Mouse (Mus musculus) heart, postnatal 36 days (tissue): Measurements from ENCODE around the gene G3bp1. TPM values are rescaled to one million over a fixed set of nuclear protein-coding genes. Genes with fewer than 3 reads are reported as not detected.

Experiments
- DNase-seq, 2 experiments: peaks; one replicate each; pipeline ENCODE4 v3.0.0; 2021 to 2022
- intact Hi-C: fragments of 180-260 bp; cut with DNase I; formaldehyde crosslinking; loops from one replicate; pipeline ENCODE4 v1.15.1; 2025
- total RNA-seq, 2 experiments: library from RNA; stranded (reverse); gene quantifications; 2 replicates each; pipeline ENCODE4 v1.2.3; 2021

G3bp1 gene
- total RNA-seq, 2 experiments from 2014 or later = 38.8 to 39.0 TPM

GRCm38 (mm10) chr11:55461019-55461645, 8.4 kb upstream of the G3bp1 start, which contains the start of gene Atox1:
Atox1 (minus strand) TSS chr11:55461239.
- DNase-seq = peak; percentile 94
- intact Hi-C loops = loop anchor here (10.0 kb wide), 1 partner anchor 656 kb away; no protein-coding TSS in a partner anchor

DNA sequence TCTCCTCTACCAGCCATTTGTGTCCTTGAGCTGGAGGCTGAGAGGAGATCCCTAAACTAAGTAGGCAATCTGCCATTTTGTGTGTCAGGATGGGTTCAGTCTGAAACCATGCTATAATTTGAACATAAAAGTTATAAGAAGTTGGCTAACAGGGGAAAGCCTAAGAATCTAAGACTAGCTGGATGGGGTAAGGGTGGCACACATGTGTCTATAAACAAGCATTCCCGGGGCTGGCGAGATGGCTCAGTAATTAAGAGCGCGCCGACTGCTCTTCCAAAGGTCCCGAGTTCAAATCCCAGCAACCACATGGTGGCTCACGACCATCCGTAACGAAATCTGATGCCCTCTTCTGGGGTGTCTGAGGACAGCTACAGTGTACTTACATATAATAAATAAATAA, 7.3 kb upstream of the G3bp1 start:
- no peak for DNase-seq
- intact Hi-C loops = loop anchor here (10.0 kb wide), 1 partner anchor 657 kb away; no protein-coding TSS in a partner anchor

- intact Hi-C loops = loop anchor here (10.0 kb wide), 1 partner anchor 660 kb away; no protein-coding TSS in a partner anchor
- DNase-seq = no peak
Observed at GRCm38 (mm10) chr11:55464707-55465106, 4.8 kb upstream of the G3bp1 start.

DNA sequence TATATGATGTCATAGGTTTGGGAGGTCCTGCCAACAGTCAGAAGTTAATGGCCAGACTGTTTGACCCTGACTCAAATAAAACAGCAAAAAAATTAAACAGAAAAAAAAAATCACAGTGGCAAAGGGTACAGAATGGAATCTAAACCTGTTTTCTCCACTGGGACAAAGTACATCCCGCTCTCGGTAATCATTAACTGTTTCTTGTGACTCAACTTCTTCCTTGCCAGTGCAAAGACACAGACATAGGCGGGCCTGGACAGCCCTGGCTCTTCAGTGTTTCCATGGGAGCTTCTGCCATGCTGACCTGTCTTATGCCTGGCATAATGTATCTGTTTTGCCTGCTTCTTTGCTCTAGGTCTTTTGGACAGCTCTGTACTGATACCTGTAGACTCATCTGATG, 4.3 kb upstream of the G3bp1 start:
- no peak for DNase-seq
- intact Hi-C loops = loop anchor here (10.0 kb wide), 1 partner anchor 660 kb away; no protein-coding TSS in a partner anchor

- intact Hi-C loops = loop anchor here (10.0 kb wide), 1 partner anchor 663 kb away; no protein-coding TSS in a partner anchor
- DNase-seq = peak; percentile 33 to 36
Observed at GRCm38 (mm10) chr11:55468012-55468411, 1.5 kb upstream of the G3bp1 start.

- no peak for DNase-seq
- intact Hi-C loops = loop anchor here (10.0 kb wide), 1 partner anchor 664 kb away; no protein-coding TSS in a partner anchor
Observed at GRCm38 (mm10) chr11:55468611-55469047, 856 bp upstream of the G3bp1 start.

- intact Hi-C loops = loop anchor here (10.0 kb wide), 1 partner anchor 665 kb away; no protein-coding TSS in a partner anchor
- peak in 1 of 2 experiments; percentile 34 for DNase-seq
Observed at GRCm38 (mm10) chr11:55469923-55470691, 622 bp downstream of the G3bp1 start.

- no peak for DNase-seq
- intact Hi-C loops = no loop called here
Observed at GRCm38 (mm10) chr11:55470761-55471160, 1.3 kb downstream of the G3bp1 start.

- intact Hi-C loops = no loop called here
- DNase-seq = no peak
Observed at GRCm38 (mm10) chr11:55471467-55471866, 2.0 kb downstream of the G3bp1 start.

GRCm38 (mm10) chr11:55473219-55473618, 3.7 kb downstream of the G3bp1 start:
- intact Hi-C loops = no loop called here
- no peak for DNase-seq

GRCm38 (mm10) chr11:55485443-55485842, 16.0 kb downstream of the G3bp1 start:
- intact Hi-C loops = no loop called here
- no peak for DNase-seq

DNA sequence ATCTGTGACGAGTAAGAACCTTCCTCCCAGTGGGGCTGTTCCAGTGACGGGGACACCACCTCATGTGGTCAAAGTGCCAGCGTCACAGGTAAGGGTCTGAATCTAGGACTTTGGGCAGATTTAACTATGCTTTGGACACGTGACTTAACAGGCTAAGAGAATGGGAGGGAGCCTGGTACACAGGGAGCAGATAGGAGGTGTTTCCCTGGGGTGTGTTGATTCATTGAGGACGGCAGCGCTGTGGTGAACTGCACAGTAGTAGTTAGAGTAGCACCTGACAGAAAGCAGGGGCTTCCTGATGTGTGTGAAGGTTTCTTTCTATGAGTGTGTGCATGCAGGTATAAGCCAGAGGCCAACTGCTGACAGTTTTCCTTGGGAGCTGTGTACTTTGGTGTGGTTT, 26.7 kb downstream of the G3bp1 start:
- DNase-seq = no peak
- intact Hi-C loops = no loop called here

- intact Hi-C loops = no loop called here
- peak; percentile 20 to 25 for DNase-seq
Observed at GRCm38 (mm10) chr11:55497885-55498284, 28.4 kb downstream of the G3bp1 start.

DNA sequence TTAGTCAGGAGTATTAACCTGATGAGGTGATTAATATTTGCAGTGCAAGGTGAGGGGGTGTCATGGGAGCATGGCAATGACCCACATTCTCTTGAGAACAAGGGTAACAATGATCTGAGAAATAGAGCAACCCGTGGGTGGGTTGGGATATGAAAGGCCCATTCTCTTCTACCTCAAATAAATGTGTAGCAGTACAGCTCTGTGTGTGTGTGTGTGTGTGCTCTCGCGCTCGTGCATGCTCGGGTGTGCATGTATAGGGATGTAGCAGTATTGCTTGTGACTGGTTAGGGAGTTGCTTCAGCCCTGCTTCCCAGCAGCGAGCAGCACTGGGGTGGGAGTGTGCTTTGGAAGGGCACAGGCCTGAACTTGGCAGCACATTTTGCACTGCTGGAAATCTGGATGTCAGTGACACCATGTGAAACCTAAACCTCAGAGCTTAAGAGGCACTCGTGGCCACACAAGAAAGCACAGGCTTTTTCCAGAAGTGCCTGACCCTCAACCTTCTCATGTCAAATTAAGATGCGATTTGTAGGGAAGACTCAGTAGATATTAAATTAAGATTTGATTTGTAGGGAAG, 32.6 kb downstream of the G3bp1 start:
- DNase-seq = peak in 1 of 2 experiments; percentile 9
- intact Hi-C loops = no loop called here

GRCm38 (mm10) chr11:55502886-55503285, 33.4 kb downstream of the G3bp1 start:
- intact Hi-C loops = no loop called here
- DNase-seq = no peak

- DNase-seq = no peak
- intact Hi-C loops = no loop called here
Observed at GRCm38 (mm10) chr11:55505485-55505884, 36.0 kb downstream of the G3bp1 start.

DNA sequence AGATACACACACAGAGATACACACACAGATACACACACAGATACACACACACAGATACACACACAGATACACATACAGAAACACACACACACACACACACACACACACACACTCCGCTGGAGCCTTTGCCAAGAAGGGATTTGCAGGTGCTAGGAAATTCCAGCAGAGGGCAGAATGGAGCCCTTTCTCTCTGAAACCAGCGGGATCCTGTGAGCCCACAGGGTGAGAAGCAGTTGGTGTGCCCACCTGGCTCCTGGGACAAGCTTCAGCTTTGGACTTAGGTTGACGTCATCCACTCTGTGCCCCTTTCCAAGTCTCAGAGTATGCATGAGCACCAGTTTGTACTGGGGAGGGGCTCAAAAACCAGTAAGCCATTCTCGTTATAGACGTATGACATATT, 41.9 kb downstream of the G3bp1 start:
- intact Hi-C loops = no loop called here

DNA sequence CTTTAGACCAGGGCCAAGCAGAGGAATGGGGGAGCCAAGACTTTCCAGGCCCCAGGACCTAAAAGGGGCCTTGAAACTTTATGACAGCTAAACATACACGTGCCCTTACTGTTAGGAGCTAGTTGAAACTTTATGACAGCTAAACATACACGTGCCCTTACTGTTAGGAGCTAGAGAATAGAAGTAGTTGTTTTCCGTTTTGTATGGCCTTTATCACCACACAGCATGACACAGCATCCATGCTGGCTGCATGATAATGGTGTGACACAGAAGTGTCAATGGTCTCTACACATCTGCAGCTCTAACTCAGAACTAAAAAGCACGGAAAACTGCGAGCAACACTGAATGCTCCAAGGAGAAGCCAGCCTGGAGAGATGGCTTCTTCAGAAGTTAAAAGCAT, 48.2 kb downstream of the G3bp1 start:
- DNase-seq = no peak
- intact Hi-C loops = loop anchor here (1.0 to 2.0 kb wide), 2 partner anchors 475 to 591 kb away; no protein-coding TSS in a partner anchor

More for the DNA sequence above, 41.9 kb downstream of the G3bp1 start:
- no peak for DNase-seq

DNA sequence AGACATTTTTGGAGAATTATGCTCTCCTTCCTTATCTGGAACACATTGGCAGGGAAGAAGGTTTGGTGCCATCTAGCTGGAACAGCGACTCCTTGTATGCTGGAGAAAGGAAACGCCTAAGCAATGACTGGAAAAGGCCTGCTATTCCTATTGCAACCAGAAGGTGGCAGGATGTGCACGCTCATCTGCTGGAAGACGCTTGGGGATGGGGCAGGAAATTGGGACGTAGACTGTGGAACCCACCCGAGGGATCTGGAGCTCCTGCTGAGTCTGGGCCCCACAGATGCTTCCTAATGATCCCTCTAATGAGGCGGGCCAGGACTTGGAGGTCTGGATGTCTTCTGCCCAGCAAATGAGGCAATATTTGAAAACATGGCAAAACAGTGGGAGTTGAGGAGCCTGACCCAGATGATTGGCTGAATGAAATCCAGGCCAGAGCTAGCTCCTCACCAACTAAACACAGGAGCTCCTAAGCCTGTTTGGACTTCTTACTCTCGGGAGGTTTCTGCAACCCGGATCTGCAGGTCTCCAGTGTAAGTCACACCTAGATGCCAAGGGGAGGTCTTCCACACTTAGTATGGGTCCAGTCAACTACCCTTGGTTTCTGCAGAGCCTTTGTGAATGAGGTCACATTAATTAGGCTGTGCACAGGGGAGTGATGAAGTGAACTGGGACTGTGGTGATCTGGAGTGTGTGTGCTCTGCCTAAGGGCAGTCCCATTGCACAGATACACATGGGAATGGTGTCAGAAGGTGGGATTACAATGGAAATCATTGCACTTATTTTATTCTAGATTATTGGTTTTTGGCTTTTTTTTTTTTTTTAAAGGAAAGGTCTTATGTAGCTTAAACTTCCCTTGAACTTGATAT, 49.6 kb downstream of the G3bp1 start:
- peak; percentile 62 to 63 for DNase-seq
- intact Hi-C loops = loop anchor here (1.0 to 2.0 kb wide), 2 partner anchors 474 to 589 kb away; no protein-coding TSS in a partner anchor

GRCm38 (mm10) chr11:55530741-55531140, 61.3 kb downstream of the G3bp1 start:
- DNase-seq = no peak
- intact Hi-C loops = no loop called here
